Mouse (Mus musculus): Measurements from ENCODE around the gene Noto.

Gene Noto

DNA sequence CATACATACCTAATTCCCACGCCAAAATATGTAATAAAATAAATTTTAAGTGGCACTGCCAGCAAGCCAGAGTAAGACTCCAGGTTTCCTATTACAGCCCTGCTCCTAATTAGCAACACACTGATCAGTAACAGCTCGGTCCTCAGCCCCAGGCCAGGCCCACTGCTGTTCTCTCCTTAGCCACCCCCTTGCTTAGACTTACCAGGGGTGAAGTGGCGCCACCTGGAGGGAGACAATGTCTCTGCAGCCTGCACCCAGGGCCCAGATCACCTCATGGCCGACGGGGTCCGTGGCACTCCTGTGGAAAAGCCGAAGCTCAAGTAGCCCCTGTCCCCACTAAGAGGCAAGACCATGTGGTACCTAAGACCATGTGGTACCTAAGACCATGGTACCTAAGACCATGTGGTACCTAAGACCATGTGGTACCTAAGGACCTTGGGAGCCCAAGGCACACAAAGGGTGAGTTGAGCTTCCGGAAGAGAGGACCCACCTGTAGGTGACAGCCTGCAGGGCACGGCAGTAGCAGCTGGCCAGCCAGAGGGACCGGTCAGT is 53.8 kb downstream of the Noto start:
- no peak for DNase-seq (ENCODE audit: low spot score)

DNA sequence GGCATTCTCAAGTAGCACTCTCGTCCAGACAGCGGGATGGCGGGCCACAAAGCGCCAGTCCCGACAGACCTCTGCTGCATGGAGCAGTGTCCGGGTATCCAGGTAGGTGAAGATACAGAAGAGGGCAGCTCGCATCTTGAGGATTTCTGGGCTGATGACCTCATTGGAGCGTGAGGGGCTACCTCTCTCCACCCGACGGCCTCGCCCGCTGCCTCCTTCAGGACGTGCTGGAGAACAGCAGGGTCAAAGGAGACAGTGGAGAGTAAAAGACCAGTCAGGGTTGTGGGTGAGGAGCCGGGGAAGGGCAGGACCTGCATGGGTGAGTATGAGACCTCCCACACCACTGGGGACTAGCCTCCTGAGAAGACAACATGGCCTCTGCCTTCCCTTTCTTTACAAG is 54.7 kb downstream of the Noto start:
- no peak for DNase-seq (ENCODE audit: low spot score)
